Mouse (Mus musculus) retina, postnatal 1 day (tissue): ENCODE results near the gene Zfp747.
A peak's percentile ranks its signal among the peaks of the same experiment; 100 is the strongest.
"Not testable (repeated sequence)": the region's sequence is repeated elsewhere in the genome, so short reads cannot be mapped to it uniquely, and the experiment has no call there.

Experiments
- DNase-seq: peaks from one replicate; pipeline ENCODE4 v3.0.0-alpha.2; 2012

Zfp747 gene

DNA sequence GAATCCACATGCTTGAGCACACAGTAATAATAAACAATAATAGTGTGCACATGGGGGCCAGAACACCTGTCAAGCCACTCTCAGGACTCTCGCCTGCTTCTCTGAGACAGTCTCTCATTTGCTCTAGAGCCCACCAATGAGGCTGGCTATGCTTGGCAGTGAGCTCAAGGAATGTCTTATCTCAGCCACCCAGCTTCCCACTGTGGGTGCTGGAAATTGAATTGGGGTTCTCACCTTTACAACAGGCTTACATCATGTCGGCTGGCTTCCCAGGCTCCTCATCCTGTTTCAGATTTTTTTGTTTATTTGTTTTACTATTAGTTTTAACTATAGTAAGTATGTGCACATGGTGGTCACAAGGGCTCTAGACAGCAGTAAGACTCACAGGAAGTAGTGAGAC is 4.6 kb downstream of the Zfp747 start:
- DNase-seq: no peak

DNA sequence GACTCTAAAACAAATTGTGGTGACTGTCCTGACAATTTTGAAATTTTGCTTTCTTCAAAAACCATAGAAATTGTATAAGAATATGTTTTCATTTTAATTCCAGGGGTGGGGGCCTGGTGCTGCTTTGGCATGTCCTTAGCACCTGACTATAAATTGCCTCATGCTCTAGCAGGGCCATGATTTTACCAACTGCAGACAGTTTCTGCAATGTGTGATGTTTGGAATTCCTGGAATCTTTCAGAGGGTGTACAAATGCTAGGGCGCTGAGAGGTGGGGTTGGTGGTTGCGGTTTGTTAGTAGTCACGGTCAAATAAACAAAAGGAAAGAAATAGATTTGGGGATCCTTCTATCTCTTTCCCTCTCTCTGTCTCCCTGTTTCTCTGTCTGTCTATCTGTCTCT is 9.6 kb downstream of the Zfp747 start:
- no peak for DNase-seq

GRCm38 (mm10) chr7:127364166-127364565 is 11.7 kb downstream of the Zfp747 start:
- DNase-seq: no peak

DNA sequence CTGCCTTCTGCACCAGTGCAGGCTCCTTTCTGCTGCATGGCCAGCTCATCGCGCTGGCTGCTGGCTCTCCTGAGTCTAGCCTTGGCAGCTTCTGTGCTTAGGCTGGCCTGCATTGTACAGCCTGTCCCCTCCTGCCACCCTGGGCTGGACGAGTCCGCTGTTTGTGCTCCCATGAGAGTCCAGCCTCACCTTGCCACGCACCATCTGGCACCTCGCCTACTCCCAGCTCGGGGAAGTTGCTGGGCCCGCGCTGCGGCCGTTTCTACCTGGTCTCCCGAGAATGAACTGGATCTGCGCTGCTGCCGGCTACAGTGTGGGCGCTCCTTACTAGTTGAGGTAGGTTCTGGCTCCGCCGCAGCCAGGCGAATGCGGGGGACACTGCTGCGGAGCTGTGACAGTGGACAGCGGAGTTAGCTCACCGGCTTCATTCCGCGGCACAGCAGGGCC is 12.4 kb downstream of the Zfp747 start:
- DNase-seq: peak; percentile 55

DNA sequence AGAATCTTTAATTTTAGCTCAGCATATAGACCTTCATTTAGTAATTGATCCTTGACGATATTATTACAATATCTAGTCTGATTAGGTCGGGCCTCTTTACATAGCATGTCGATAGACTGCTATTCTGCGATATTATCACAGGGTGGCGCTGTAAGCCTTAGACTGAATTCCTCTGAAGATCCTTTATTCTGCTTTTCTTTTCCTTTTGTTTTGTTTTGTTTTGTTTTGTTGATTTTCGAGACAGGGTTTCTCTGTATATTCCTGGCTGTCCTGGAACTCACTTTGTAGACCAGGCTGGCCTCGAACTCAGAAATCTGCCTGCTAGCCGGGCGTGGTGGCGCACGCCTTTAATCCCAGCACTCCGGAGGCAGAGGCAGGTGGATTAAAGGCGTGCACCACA is 13.4 kb downstream of the Zfp747 start:
- peak; percentile 76 for DNase-seq

- no peak for DNase-seq
These were observed 14.4 kb downstream of the Zfp747 start for GRCm38 (mm10) chr7:127361449-127361848.

DNA sequence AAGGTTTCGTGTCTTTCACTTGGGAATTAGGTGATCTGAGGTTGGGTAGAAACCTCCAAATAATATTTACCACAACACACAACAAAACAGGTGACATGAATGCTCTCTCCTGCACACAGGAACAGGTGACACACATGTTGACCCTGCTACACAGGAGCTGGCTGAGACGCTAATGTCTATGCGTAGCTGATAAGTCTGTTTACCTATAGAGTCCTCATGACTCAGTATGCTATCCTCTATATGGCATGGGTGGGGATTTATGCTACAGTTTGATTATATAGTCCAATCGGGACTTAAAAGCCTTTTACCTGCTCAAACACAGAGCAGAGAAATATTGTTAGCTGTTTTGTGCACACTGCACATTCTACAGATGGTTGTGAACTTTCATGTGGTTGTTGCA is 15.6 kb downstream of the Zfp747 start:
- DNase-seq: no peak

GRCm38 (mm10) chr7:127358472-127358871 is 17.4 kb downstream of the Zfp747 start:
- no peak for DNase-seq

GRCm38 (mm10) chr7:127357871-127358270 is 18.0 kb downstream of the Zfp747 start:
- DNase-seq: no peak

DNA sequence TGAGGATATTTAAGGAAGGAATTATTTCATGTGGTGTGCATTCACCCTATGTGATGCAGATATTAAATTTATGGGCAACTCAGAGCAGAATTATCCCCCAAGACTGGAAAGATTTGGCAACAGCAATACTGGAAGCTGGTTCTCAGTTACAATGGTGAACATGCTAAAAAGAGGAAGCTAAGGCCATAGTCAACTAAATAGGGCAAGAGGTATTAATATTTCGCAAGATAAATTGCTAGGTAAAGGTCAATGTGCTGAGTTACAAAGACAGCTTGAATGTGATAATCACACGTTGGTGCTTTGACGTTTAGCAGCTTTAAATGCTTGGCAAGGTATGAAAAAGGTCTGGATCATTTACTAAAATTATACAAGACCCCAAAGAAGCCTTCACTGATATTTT is 20.1 kb downstream of the Zfp747 start:
- DNase-seq: no peak

DNA sequence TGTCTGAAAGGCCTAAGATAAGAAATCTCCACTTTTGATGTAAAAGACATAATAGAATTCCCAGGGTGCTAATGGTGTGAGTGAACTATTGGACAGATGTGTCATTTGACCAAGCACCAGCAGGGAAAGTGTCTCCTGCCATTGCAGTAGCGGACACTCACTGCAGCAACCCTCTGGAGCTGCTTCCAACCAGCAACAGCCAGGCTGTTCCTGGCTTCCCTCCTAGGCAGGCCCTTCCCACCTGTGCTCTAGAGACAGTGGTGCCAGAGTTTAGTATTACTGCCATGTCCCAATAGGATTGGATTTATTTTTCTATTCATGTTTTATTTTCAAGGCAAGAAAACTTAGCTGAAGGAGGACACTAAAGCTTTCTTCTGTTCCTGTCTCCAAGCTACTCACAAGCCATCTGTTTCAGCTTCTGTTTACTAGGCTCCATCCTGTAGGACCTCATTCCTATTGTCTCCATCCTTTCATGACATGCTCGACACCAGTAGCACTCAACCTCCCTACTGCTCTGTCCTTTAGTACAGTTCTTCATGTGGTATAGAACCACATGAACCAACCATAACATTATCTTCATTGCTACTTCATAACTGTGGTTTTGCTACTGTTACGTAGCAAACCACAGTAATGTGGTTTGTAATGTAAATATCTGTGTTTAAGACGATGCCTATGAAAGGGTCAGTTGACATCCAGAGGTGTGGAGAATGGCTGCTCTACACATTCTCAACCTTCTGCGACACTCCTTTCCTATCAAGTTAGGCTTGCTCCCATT is 24.4 kb downstream of the Zfp747 start:
- DNase-seq: no peak

- DNase-seq: no peak
These were observed 29.2 kb downstream of the Zfp747 start for GRCm38 (mm10) chr7:127346676-127347075.

- DNase-seq: peak; percentile 95
These were observed 30.1 kb downstream of the Zfp747 start, which contains the start of gene Zfp768 for GRCm38 (mm10) chr7:127345512-127346325. TSS of gene Zfp768 (minus strand) at chr7:127345589.

DNA sequence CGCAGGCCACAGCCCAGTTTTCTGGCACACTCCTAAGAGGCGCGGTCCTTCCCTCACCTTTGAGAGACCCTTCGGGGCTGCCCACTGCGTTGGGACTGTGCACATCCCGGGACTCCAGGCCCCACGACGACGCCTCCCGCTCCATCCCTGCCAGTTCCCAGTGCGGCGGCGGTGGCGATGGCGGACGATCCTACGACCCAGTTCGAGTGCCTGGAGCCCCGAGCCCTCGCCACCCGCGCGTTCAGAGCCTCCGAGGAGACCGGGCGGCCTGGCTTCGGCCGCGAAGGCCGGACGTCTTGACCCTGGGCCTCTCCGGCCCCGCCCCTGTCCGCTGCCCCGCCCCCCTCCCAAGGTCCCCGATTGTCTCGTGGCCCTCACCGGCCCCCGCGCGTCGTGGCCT is 30.8 kb downstream of the Zfp747 start:
- no peak for DNase-seq

- no peak for DNase-seq
These were observed 31.5 kb downstream of the Zfp747 start for GRCm38 (mm10) chr7:127344371-127344770.

DNA sequence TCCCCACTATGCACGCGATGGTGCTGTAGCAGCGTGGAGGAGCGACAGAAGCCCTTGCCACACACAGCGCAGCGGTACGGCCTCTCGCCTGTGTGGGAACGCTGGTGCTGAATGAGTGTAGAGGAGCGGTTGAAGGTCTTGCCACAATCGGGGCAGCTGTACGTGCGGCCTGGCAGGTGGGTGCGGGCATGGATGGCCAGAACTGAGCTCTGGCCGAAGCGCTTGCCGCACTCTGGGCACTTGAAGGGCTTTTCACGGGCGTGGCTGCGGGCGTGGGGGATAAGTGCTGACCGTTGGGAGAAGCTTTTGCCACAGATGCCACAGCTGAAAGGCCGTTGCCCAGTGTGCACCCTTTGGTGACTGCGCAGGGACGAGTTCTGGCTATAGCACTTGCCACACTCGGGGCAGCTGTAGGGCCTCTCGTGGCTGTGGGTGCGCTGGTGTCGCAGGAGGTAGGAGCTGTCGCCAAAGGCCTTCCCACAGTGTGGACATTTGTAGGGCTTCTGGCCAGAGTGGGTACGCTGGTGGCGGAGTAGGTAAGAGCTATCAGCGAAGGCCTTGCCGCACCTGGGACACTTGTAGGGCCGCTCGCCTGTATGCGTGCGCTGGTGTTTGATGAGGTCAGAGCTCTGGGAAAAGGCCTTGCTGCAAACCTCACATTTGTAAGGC is 32.4 kb downstream of the Zfp747 start:
- DNase-seq: no peak

DNA sequence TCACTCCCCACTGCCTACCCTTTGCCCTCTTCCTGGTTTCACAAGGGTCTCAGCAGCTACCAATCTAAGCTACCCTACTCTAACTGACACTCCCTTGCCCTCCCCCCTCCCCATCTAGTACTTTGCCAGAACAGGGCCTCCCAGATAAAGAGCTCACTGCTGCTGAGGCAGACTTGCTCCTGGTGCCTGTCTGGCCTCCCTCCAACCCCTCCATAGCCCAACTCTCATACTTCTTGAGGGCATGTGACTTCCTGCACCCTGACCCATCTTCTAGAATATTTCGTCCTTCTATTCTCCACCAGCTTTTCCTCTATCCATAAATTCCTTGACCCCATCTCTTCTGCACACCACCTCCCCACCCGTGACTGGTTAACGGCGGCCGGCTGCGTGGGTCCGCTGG is 33.0 kb downstream of the Zfp747 start:
- DNase-seq: no peak

DNA sequence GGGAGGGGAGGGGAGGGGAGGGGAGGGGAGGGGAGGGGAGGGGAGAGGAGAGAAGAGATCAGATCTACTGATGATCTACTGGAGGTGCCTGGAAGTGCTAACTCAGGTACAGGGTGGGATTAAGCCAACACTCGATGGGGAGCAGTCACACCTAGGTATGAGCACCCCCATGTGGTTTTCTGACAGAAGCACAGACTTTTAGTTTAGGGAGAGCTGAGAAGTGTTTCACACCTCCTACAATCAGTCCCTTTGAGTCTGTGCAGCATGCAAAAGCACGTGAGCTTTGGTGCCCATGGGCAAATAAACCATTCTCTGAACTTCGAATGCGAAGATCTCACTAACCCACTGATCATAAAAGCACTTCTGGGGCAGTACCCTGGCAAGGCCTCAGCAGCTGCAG is 33.5 kb downstream of the Zfp747 start:
- DNase-seq: no peak

- DNase-seq: not testable (repeated sequence)
These were observed 34.0 kb downstream of the Zfp747 start for GRCm38 (mm10) chr7:127341861-127342260.

DNA sequence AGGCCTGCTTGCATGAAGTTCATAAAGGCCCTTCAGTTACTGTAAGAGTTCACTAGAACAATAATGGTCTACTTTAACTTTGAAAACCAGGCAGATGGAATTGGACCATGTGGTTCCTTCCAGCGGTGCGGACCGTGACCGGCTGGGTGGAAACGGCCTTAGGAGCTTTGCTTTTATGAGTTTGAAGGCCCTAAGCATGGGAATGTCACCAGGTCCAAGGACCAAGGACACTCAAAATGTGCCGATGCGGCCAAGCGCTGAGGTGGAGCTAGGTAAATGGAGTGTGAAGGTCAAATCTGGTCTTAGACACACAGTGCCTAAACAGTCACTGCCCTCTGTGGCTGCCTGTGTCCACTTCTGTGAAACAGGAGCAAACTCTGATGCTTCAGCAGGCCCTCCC is 34.5 kb downstream of the Zfp747 start:
- DNase-seq: no peak

GRCm38 (mm10) chr7:127337636-127338035 is 38.2 kb downstream of the Zfp747 start:
- no peak for DNase-seq

DNA sequence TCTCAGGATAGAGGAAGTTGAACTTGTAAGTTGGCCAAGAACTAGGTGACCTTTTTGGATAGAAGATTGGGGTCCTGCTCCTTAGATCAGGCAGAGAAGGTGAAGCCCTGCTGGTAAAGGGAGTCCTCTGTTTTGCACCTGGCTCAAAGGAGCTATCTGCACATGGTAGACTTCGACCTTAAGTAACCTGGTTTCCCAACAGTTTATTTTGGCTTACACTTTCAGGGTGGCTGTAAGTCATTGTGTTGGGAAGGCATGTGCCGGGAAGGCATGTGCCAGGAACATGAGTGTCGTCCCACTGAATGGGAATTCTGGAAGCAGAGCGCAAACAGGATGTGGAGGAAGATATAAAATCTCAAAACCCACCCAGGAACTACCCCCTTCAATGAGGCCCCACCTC is 40.2 kb downstream of the Zfp747 start:
- no peak for DNase-seq

DNA sequence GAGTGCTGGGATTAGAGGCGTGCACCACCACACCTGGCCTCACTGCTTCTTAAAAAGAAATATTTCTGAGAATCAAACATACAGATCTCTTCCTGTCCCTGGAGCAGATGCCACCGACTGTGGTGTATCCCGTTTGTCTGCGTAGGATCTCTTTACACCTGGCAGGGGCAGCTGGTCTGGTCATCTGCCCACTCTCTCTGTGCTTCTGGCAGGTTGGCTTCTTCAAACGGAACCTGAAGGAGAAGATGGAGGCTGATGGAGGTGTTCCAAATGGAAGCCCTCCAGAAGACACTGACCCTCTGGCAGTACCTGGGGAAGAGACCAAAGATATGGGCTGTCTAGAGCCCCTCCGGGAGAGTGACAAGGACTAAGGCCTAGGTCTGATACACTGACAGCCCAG is 42.6 kb downstream of the Zfp747 start:
- DNase-seq: no peak

DNA sequence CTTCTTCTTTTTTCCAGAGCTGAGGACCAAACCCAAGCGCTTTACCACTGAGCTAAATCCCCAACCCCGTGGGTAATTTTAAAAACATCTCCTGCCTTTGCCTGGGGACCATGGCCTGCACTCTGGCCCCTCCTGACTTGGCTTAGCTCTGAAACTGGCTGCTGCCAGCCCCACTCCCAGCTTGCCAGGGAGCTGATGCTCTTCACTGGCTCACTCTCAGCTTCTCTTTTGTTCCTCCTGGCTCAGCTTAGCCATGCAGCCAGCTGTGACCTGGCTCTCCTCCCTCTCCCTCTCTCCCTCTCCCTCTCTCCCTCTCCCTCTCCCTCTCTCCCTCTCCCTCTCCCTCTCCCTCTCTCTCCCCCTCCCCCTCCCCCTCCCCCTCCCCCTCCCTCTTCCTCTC is 49.2 kb downstream of the Zfp747 start:
- peak; percentile 60 for DNase-seq
